Mouse (Mus musculus) hindbrain, embryonic 14.5 days (tissue): Measurements from ENCODE around the gene Rtn4rl1. TPM values are rescaled to one million over a fixed set of nuclear protein-coding genes. Genes with fewer than 3 reads are reported as not detected.

Experiments
- ATAC-seq: fragments of 200-750 bp; cut with Nextera tagmentation; 2 replicates; pipeline ENCODE4 v1.8.0; 2017; ENCODE audit warnings: moderate number of reproducible peaks, mild to moderate bottlenecking, moderate TSS enrichment, moderate library complexity; ENCODE audit not compliant: low FRiP score
- DNase-seq: peaks from one replicate; pipeline ENCODE4 v3.0.0-alpha.2; 2015; ENCODE audit warnings: low spot score
- H3K27ac ChIP-seq: fragments of 300-500 bp; sonication (generic); 2 replicates; pipeline ENCODE4 v1.5.1; 2014; ENCODE audit warnings: mild to moderate bottlenecking, moderate library complexity
- H3K27me3 ChIP-seq: fragments of 300-500 bp; sonication (generic); 2 replicates; pipeline ENCODE4 v1.6.1; 2014; ENCODE audit warnings: mild to moderate bottlenecking, low read length, mixed read lengths; ENCODE audit not compliant: control insufficient read depth, insufficient read depth
- H3K36me3 ChIP-seq: fragments of 300-500 bp; sonication (generic); replicated peaks from 2 replicates; pipeline ENCODE4 v1.6.1; 2014; ENCODE audit not compliant: control insufficient read depth, insufficient read depth
- H3K4me1 ChIP-seq: fragments of 300-500 bp; sonication (generic); replicated peaks from 2 replicates; pipeline ENCODE4 v1.6.1; 2014; ENCODE audit warnings: antibody characterized with exemption, low read length, mixed read lengths; ENCODE audit not compliant: control insufficient read depth, insufficient read depth
- H3K4me2 ChIP-seq: fragments of 300-500 bp; sonication (generic); replicated peaks from 2 replicates; pipeline ENCODE4 v1.6.1; 2014; ENCODE audit warnings: mild to moderate bottlenecking, moderate library complexity
- H3K4me3 ChIP-seq: fragments of 300-500 bp; sonication (generic); replicated peaks from 2 replicates; pipeline ENCODE4 v1.5.1; 2014; ENCODE audit warnings: mild to moderate bottlenecking, low read length
- H3K9ac ChIP-seq: fragments of 300-500 bp; sonication (generic); 2 replicates; pipeline ENCODE4 v1.6.1; 2014
- H3K9me3 ChIP-seq: fragments of 300-500 bp; sonication (generic); 2 replicates; pipeline ENCODE4 v1.6.1; 2016; ENCODE audit warnings: low read length; ENCODE audit not compliant: control insufficient read depth
- WGBS: fragments of 180-500 bp; shearing (Covaris S2); extraction: QIAGEN DNeasy Blood & Tissue Kit; methylation state at CpG from one replicate; pipeline ENCODE4 v1.1.7; 2014; 5-methylcytosine and 5-hydroxymethylcytosine counted together
- polyA plus RNA-seq: library from polyadenylated mRNA; unstranded; fragments of >200 nt; fragmentation: Nextera tagmentation; extraction: Ambion mirVana; gene quantifications from 2 replicates; pipeline ENCODE4 v1.2.1, GENCODE M21; 2014

Gene Rtn4rl1
- polyA plus RNA-seq, 1 experiment from 2014 or later: 8.5 TPM

DNA sequence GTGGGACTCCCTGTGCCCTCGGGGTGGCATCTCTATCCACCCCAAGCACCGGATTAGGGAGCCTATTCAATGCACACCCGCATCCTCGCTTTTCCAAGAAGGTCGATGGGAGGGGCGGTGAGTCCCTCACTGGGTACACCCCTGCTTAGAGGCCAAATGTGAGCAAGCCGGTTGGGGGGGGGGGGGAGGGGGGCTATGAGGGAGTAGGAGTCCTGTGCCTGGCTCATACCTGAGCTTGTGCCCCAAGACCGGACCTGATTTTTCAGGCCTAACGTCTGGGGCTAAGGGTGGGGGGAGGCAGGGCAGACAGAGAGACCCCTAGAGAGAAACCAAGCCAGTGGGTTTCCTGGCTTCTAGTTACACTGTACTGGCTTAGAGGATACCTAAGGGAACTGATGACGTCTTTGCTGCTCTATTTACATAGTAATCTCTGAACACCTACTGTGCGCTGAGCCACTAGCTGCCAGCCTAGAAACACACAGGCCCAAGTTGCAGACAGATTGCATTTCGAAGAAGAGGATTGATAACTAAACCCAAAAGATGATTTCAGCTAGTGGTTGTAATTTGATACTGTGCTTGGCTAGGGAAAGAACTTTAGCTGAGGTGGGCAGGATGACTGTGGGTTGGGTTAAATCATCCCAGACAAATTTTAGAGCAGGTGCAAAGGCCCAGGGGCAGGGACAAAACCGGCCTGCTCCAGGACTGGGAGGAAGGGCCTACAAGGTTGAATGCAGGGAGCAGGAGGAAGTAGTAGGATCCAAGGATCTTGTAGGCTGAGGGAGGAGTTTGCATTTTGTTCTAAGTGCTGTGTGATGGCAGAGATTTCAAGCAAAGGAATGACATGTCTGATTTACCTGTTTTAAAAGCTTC lies 20.7 kb downstream of the Rtn4rl1 start:
- WGBS: 18% methylated on average over 13 of the region's 13 CpGs
- no peaks in the 10 kb centered on the region for H3K27me3 ChIP-seq
- no peaks in the 10 kb centered on the region for H3K36me3 ChIP-seq
- peak overlapping the region; percentile 58 for H3K4me2 ChIP-seq
- peak; percentile 49 for ATAC-seq
- peak overlapping the region; percentile 57 for H3K9ac ChIP-seq
- peaks cover 26% of the 10 kb centered on the region for H3K4me1 ChIP-seq
- DNase-seq: no peak
- peak overlapping the region; percentile 54; the same call in 1 of the 2 replicates for H3K27ac ChIP-seq
- peak overlapping the region; percentile 16; the same call in 1 of the 2 replicates for H3K4me3 ChIP-seq
- no peaks in the 10 kb centered on the region for H3K9me3 ChIP-seq

DNA sequence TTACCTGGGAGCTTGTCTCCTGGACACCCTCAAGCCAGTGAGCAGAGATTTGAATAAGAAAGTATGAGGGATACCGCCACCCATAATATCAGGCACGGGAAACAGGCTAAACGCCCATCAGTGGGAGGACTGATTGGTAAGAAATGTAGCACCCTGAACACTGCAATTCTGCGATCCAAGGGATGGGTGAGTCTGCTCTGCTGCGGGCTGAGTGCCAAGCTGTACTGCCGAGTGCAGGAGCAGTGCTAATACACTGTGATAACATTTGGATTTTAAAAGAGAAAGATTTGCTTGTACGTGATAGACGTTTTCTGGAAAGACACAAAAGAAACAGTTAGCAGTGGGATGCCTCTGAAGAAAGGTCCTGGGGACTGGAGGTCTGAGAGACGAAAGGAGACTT lies 26.5 kb downstream of the Rtn4rl1 start:
- ATAC-seq (no peak), DNase-seq (no peak)
- no peaks in the 10 kb centered on the region for H3K27me3 ChIP-seq
- H3K4me3 ChIP-seq: no peak overlapping the region
- WGBS: 41% methylated on average over 9 of the region's 9 CpGs
- H3K9me3 ChIP-seq: no peaks in the 10 kb centered on the region
- H3K36me3 ChIP-seq: no peaks in the 10 kb centered on the region
- no peak overlapping the region for H3K27ac ChIP-seq
- no peak overlapping the region for H3K9ac ChIP-seq
- peaks cover 9% of the 10 kb centered on the region for H3K4me1 ChIP-seq
- no peak overlapping the region for H3K4me2 ChIP-seq

DNA sequence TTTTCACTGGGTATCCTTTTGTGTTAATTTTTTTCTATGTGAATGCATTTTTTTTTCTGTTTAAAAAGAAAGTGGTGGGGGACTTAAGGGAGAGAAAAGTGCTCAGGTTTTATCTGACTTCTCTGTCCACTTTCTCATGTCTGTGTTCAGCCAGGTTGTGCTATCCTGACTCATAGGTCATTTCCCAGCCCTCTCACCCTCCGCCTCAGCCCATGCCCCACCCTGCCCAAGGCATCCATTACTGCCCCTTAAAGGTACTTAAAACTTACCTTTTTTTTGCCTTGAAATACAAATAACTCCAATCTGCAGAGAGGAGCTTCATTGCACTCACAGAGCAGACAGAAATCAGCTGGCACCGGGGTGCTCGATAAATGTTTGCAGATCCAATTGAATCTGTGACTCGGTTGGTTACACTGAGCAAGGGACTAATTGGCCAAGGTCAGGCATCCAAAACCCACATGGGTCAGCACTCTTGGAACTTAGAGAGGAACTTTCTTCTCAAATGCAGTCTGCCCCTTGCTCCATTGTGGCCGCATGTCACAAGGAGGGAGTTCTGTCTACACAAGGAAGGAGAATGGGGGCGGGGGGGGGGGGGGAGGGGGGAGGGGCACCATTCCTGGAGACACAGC lies 27.0 kb downstream of the Rtn4rl1 start:
- no peak overlapping the region for H3K4me3 ChIP-seq
- H3K36me3 ChIP-seq: no peaks in the 10 kb centered on the region
- WGBS: 45% methylated on average over 5 of the region's 6 CpGs
- H3K9me3 ChIP-seq: no peaks in the 10 kb centered on the region
- no peak overlapping the region for H3K4me2 ChIP-seq
- no peak overlapping the region for H3K27ac ChIP-seq
- H3K9ac ChIP-seq: no peak overlapping the region
- H3K4me1 ChIP-seq: peaks cover 4% of the 10 kb centered on the region
- no peak for ATAC-seq
- no peak for DNase-seq
- no peaks in the 10 kb centered on the region for H3K27me3 ChIP-seq

DNA sequence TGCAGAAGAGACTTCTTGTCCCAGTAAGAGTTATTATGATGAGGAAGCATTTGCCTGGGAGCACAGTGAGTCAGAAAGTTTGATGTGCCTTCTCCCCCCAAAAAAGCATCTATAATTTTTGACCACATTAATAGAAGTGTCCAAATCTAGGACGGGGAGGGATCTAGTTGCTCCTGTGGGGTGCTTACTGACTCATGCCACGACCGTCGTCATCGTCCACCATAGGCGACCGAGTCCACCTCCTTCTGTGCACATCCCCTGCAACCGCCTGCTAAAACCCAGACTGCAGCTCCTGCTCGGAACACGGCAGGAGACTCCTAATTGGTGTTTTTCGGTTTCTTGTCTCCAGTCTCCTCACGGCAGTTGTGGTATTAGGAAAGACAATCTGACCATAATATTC lies 30.5 kb downstream of the Rtn4rl1 start:
- no peaks in the 10 kb centered on the region for H3K4me1 ChIP-seq
- no peak for ATAC-seq

DNA sequence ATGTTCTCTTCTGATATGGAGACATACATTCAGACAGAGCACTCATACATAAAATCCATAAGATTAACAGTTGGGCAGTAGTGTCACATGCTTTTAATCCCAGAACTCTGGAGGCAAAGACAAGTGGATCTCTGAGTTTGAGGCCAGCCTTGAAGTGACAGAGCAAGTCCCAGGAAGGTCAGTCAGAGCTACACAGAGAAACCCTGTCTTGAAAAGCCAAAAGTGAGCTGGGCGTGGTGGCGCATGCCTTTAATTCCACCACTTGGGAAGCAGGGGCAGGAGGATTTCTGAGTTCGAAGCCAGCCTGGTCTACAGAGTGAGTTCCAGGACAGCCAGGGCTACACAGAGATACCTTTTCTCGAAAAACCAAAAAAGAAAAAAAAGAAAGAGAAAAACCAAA lies 31.3 kb downstream of the Rtn4rl1 start:
- Histone ChIP-seq H3K27ac (no peak overlapping the region), H3K4me1 (no peaks in the 10 kb centered on the region), H3K36me3 (no peaks in the 10 kb centered on the region), H3K27me3 (no peaks in the 10 kb centered on the region), H3K4me3 (no peak overlapping the region), H3K9me3 (no peaks in the 10 kb centered on the region), H3K9ac (no peak overlapping the region), H3K4me2 (no peak overlapping the region)
- 85% methylated on average over 4 of the region's 4 CpGs for WGBS
- ATAC-seq: no peak
- DNase-seq: no peak

More for the DNA sequence above, 30.5 kb downstream of the Rtn4rl1 start:
- no peaks in the 10 kb centered on the region for H3K9me3 ChIP-seq
- no peak for DNase-seq
- WGBS: 85% methylated on average over 12 of the region's 12 CpGs
- no peak overlapping the region for H3K4me3 ChIP-seq
- no peaks in the 10 kb centered on the region for H3K36me3 ChIP-seq
- H3K9ac ChIP-seq: no peak overlapping the region
- H3K27me3 ChIP-seq: no peaks in the 10 kb centered on the region
- H3K27ac ChIP-seq: no peak overlapping the region
- no peak overlapping the region for H3K4me2 ChIP-seq

DNA sequence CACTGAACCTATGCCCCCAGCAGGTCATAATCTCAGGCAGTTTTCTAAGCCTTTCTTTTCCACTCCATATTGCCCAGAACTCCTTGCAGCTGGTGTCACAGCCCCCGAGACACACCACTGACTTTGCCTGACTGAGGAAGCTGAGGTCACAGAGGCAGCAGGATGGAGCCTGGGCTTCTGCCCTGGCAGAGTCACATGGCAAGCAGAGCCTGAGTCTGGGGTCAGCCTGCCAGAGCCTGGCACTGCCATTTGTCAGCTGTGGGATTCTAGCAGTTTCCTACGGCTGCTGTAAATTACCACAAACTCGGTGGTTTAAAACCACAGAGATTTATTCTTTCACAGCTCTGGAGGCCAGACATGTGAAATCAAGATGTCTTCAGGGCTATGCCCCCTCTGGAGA lies 34.0 kb downstream of the Rtn4rl1 start:
- 0 out of 2 replicates have a peak, but pooled peaks cover 3% of the 10 kb centered on the region for H3K4me1 ChIP-seq
- no peak overlapping the region for H3K4me2 ChIP-seq
- ATAC-seq (no peak), DNase-seq (no peak)
- 57% methylated on average over 3 of the region's 3 CpGs for WGBS
- no peak overlapping the region for H3K9ac ChIP-seq
- no peaks in the 10 kb centered on the region for H3K27me3 ChIP-seq
- H3K9me3 ChIP-seq: no peaks in the 10 kb centered on the region
- no peaks in the 10 kb centered on the region for H3K36me3 ChIP-seq
- no peak overlapping the region for H3K27ac ChIP-seq
- no peak overlapping the region for H3K4me3 ChIP-seq

DNA sequence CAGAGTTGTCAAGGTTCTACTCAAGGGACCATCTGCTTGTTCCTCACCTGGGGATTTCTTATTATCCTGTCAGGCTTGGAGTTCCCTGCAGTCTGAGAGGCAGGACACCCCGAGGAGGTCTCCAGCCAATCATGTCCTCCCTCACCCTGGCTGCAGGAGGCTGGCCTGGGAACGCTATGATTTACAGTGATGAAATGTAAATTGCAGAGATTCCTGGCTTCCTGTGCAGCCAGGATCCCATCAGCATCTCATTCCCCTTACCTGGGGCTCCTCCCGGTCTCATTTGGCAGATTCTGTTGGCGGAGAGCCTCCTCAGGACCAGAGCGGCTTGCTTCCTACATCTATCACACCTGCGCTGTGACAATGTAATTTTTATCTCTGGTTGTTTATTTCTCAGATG lies 35.7 kb downstream of the Rtn4rl1 start:
- Histone ChIP-seq H3K4me1 (0 out of 2 replicates have a peak, but pooled peaks cover 3% of the 10 kb centered on the region), H3K4me3 (no peak overlapping the region), H3K9me3 (no peaks in the 10 kb centered on the region), H3K27ac (no peak overlapping the region), H3K36me3 (no peaks in the 10 kb centered on the region), H3K27me3 (0 out of 2 replicates have a peak, but pooled peaks cover 3% of the 10 kb centered on the region), H3K9ac (no peak overlapping the region), H3K4me2 (no peak overlapping the region)
- DNase-seq: no peak
- 78% methylated on average over 6 of the region's 6 CpGs for WGBS
- no peak for ATAC-seq

DNA sequence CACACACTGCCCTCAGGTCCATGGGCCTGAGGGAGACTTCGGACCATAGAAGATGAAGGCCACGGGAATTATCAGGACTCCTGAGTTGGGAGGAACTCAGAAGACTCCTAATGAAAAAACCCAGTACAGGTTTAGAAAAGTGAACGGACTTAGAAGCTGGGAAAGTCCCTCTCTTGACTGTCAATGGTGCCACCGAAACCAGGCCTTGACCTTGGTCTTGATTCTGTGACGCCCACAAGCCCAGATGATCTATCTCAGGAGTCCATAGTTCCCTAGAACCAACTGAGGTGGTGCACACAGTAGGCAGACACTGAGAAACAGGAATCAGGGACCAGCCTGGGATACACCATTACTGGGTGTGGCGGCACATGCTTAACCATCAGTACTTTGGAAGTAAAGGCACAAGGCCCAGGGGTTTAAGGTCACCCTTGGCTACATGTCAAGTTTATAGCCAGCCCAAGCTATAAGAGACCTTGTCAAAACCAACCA lies 36.7 kb downstream of the Rtn4rl1 start:
- 95% methylated on average over 6 of the region's 6 CpGs for WGBS

DNA sequence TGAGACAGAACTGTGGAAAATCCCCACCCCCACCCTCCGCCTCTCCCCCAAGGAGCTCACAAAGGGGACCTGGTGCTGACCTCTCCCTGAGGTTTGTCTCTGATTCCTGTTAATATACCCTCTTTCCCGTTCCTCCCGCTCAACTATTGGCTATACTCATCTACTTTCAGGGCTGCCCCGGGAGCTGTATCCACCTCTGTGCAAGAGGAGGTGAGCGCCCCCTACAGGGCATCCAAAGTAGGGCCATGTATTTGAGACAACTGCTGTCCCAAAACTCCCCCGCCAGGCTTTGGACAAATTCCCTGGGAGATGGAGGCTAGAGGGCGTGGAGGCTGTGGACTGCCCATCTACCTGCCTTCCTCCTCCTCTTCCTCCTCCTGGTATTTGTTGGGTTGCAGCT lies 38.2 kb downstream of the Rtn4rl1 start:
- H3K9ac ChIP-seq: no peak overlapping the region
- WGBS: 9% methylated on average over 7 of the region's 7 CpGs
- H3K4me3 ChIP-seq: no peak overlapping the region
- H3K27me3 ChIP-seq: peaks cover 7% of the 10 kb centered on the region; the same call in 1 of the 2 replicates
- no peaks in the 10 kb centered on the region for H3K9me3 ChIP-seq
- DNase-seq: no peak
- no peak overlapping the region for H3K27ac ChIP-seq
- H3K36me3 ChIP-seq: no peaks in the 10 kb centered on the region
- H3K4me1 ChIP-seq: 0 out of 2 replicates have a peak, but pooled peaks cover 8% of the 10 kb centered on the region
- no peak for ATAC-seq
- H3K4me2 ChIP-seq: no peak overlapping the region

More for the DNA sequence above, 36.7 kb downstream of the Rtn4rl1 start:
- Histone ChIP-seq H3K4me2 (no peak overlapping the region), H3K36me3 (no peaks in the 10 kb centered on the region), H3K4me1 (0 out of 2 replicates have a peak, but pooled peaks cover 8% of the 10 kb centered on the region), H3K9me3 (no peaks in the 10 kb centered on the region), H3K27ac (no peak overlapping the region), H3K4me3 (no peak overlapping the region), H3K9ac (no peak overlapping the region), H3K27me3 (peaks cover 7% of the 10 kb centered on the region; the same call in 1 of the 2 replicates)
- ATAC-seq: no peak
- no peak for DNase-seq
